In the genomic region with DNA sequence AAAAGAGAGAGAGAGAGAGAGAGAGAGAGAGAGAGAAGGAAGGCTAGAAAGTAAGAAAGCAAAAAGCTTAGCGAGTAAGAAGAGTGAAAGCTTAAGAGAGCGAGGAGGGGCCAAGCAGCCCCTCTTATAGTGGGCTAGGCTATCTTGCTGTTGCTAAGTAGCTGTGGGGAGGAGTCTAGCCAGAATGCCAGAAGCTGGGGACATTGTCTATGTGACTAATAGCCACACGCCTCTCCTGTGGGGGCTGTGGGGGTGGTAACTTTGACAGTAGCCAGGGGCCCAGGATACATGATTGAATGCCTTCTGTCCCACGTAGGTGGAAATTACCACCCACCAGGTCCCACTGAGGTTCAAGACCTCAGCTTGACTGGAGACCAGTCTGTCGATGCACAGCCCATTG, we compare ENCODE assay signal across 22 mouse cellular contexts. TPM values are rescaled to one million over a fixed set of nuclear protein-coding genes. Genes with fewer than 3 reads are reported as not detected.
"Had no signal": no experiment of that assay in that cellular context is flagged by ENCODE, and none has a peak within 500 bp of the region (broad histone marks: within the 10 kb centered on the region; RNA-seq: fewer than 3 reads in every experiment).

No protein-coding gene starts in this region.

- H3K4me1 ChIP-seq: liver, embryonic 13.5 days; midbrain, embryonic 12.5 days; stomach, embryonic 15.5 days had no signal

- H3K36me3 ChIP-seq: liver, embryonic 13.5 days; midbrain, embryonic 12.5 days; stomach, embryonic 15.5 days had no signal

- H3K9ac ChIP-seq: liver, embryonic 13.5 days; midbrain, embryonic 12.5 days; stomach, embryonic 15.5 days had no signal

- DNase-seq: kidney, adult 2 months; kidney, postnatal 25 days; layer of hippocampus, adult 9-11 months; layer of hippocampus, postnatal 36 days; liver, embryonic 13.5 days; lung, adult 2 months; lung, postnatal 14 days; lung, postnatal 4 days; retina, postnatal 1 day; right cerebral cortex, postnatal 25 days; spleen, adult 18-20 months; thymus, postnatal 25 days had no signal

- ATAC-seq: intestine, postnatal 0 days had no signal

- H3K27ac ChIP-seq: kidney, postnatal 0 days; layer of hippocampus, adult 2 months; left cerebral cortex, adult 2 months; liver, embryonic 13.5 days; midbrain, embryonic 12.5 days; stomach, embryonic 15.5 days had no signal

- H3K4me3 ChIP-seq: layer of hippocampus, adult 2 months; left cerebral cortex, adult 2 months; liver, embryonic 13.5 days; midbrain, embryonic 12.5 days; stomach, embryonic 15.5 days had no signal

- H3K27me3 ChIP-seq: liver, embryonic 13.5 days; midbrain, embryonic 12.5 days; stomach, embryonic 15.5 days had no signal

- H3K9me3 ChIP-seq: liver, embryonic 13.5 days; midbrain, embryonic 12.5 days; stomach, embryonic 15.5 days had no signal

- H3K4me2 ChIP-seq: liver, embryonic 13.5 days; midbrain, embryonic 12.5 days; stomach, embryonic 15.5 days had no signal

RNA-seq across cellular contexts. Expression of gene Synpr, which starts 48.8 kb away (rescaled TPM):
- total RNA-seq: liver, adult 2 months; megakaryocyte progenitor cell, adult 5-6 weeks; megakaryocyte-erythroid progenitor cell, adult 5-6 weeks; neutrophil, adult 5-6 weeks had no signal
- polyA plus RNA-seq: kidney, adult 2 months; liver, adult 2 months; lung, adult 2 months had no signal
